Mouse (Mus musculus): ENCODE data around the gene Usp42. TPM values are rescaled to one million over a fixed set of nuclear protein-coding genes. Genes with fewer than 3 reads are reported as not detected.

The Usp42 gene
- total RNA-seq, 2 experiments from 2014 or later = 26.7 to 28.9 TPM

DNA sequence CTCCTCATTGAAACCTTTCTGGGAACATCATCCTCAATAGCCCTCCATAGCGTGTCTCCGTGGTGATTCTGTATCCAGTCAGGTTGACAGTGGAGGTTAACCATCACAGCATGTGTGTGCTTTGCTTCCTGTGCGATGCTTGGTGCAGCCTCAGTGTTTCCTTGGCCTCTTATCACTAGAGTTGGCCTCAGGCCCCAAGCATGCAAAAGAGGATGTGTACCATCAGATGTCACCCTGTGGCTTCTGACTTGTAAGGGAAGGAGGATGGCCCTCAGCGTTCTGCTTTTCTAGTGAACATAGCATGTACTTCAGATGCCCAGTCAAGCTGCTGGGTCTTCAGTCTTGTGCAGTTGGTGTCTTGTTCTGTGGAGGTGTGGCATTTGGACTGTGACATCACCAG, 33.6 kb downstream of the Usp42 start:
- DNase-seq (ENCODE audit: extremely low spot score in 1 of 2, low spot score in 2 of 2) = no peak
- intact Hi-C loops (cut with DNase I) = no loop called here

- DNase-seq (ENCODE audit: extremely low spot score in 1 of 2, low spot score in 2 of 2) = no peak
- intact Hi-C loops (cut with DNase I) = no loop called here
Measured at GRCm38 (mm10) chr5:143696323-143696722, 35.8 kb downstream of the Usp42 start.

GRCm38 (mm10) chr5:143690926-143691325, 41.2 kb downstream of the Usp42 start:
- DNase-seq (ENCODE audit: extremely low spot score in 1 of 2, low spot score in 2 of 2) = peak in 1 of 2 experiments; percentile 85
- intact Hi-C loops (cut with DNase I) = loop anchor here (5.0 kb wide), 1 partner anchor 59 kb away; no protein-coding TSS in a partner anchor

GRCm38 (mm10) chr5:143690392-143690791, 41.7 kb downstream of the Usp42 start:
- intact Hi-C loops (cut with DNase I) = loop anchor here (5.0 kb wide), 1 partner anchor 58 kb away; no protein-coding TSS in a partner anchor
- DNase-seq (ENCODE audit: extremely low spot score in 1 of 2, low spot score in 2 of 2) = no peak

- intact Hi-C loops (cut with DNase I) = no loop called here
- no peak for DNase-seq (ENCODE audit: extremely low spot score in 1 of 2, low spot score in 2 of 2)
Measured at GRCm38 (mm10) chr5:143687589-143687988, 44.5 kb downstream of the Usp42 start.

DNA sequence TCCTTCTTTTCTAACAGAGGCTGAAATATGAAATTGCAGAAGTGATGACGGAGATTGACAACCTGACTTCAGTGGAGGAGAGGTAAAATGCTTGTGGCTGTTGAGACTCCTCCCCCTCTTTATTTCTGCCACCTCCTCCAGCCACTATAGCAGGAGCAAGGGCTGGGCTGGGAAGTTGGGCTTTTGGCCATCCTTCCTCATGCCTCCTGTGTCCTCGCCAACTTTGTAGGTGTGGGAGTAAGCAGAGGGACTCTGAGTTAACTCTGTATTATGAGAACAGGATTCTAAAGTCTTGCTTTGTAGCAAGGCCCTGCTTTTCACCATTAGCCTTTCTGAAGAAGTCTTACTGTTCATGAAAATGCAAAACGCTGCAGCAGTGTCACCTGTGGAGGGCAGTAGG, 45.6 kb downstream of the Usp42 start:
- no peak for DNase-seq (ENCODE audit: extremely low spot score in 1 of 2, low spot score in 2 of 2)
- intact Hi-C loops (cut with DNase I) = no loop called here

- no peak for DNase-seq (ENCODE audit: extremely low spot score in 1 of 2, low spot score in 2 of 2)
- intact Hi-C loops (cut with DNase I) = no loop called here
Measured at GRCm38 (mm10) chr5:143684911-143685390, 47.1 kb downstream of the Usp42 start.

DNA sequence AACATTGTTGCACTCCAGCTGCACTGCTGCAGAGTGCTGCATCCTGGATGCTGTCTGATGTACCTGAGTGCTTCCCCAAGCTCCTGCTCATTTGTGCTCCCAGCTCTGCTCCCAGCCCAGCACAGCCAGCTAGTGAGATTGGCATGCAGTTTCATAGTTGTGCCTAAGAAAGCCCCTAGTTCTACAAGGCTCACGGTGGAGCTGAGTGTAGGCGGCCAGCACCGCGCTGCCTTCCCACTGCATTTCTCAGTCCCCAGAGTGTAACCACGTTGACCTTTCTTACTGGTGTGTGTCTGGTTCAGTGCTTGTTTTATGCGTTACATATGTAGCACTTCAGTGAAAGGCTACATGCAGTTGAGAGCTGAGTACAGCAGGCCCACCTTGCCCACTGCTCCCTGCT, 48.4 kb downstream of the Usp42 start:
- intact Hi-C loops (cut with DNase I) = no loop called here
- no peak for DNase-seq (ENCODE audit: extremely low spot score in 1 of 2, low spot score in 2 of 2)

- intact Hi-C loops (cut with DNase I) = no loop called here
- DNase-seq (ENCODE audit: extremely low spot score in 1 of 2, low spot score in 2 of 2) = no peak
Measured at GRCm38 (mm10) chr5:143679654-143680053, 52.4 kb downstream of the Usp42 start.

DNA sequence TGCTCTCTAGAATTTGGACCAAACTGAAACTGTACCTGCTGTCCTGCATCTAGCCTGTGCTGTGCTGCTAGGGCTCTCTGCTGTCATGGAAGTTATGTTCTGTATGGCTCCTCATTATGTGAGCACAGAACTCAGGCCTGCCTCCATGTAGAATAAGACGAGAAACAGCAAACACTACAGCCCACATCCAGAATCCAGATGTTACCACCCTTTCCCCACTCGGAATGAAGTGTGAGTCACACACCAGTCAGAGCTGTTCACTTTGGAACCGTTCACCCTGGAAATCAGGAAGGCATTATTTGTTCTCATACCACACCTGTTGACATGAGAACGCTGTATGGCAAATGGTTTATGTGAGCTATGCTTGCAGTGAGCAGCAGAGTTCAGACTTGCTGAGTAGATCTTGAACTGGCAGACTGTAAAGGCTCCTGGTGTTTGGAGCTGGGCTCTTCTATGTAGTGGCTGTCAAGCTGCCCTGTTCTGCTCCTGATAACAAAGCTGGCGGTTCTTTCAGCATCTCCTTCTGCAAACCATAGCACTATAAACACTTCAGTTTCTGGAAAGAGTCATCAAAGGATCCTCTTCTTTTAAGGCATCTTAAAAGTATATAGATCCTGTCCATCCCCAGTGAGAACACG, 53.3 kb downstream of the Usp42 start:
- intact Hi-C loops (cut with DNase I) = no loop called here

GRCm38 (mm10) chr5:143677363-143677762, 54.7 kb downstream of the Usp42 start:
- no peak for DNase-seq (ENCODE audit: extremely low spot score in 1 of 2, low spot score in 2 of 2)
- intact Hi-C loops (cut with DNase I) = no loop called here

More for the DNA sequence above, 53.3 kb downstream of the Usp42 start:
- DNase-seq (ENCODE audit: extremely low spot score in 1 of 2, low spot score in 2 of 2) = no peak

GRCm38 (mm10) chr5:143676218-143676985, 55.7 kb downstream of the Usp42 start:
- intact Hi-C loops (cut with DNase I) = no loop called here
- DNase-seq (ENCODE audit: extremely low spot score in 1 of 2, low spot score in 2 of 2) = no peak

GRCm38 (mm10) chr5:143674576-143674975, 57.5 kb downstream of the Usp42 start:
- intact Hi-C loops (cut with DNase I) = no loop called here
- no peak for DNase-seq (ENCODE audit: extremely low spot score in 1 of 2, low spot score in 2 of 2)

GRCm38 (mm10) chr5:143670740-143671415, 61.2 kb downstream of the Usp42 start:
- intact Hi-C loops (cut with DNase I) = no loop called here
- DNase-seq (ENCODE audit: extremely low spot score in 1 of 2, low spot score in 2 of 2) = no peak

- intact Hi-C loops (cut with DNase I) = no loop called here
- no peak for DNase-seq (ENCODE audit: extremely low spot score in 1 of 2, low spot score in 2 of 2)
Measured at GRCm38 (mm10) chr5:143669839-143670238, 62.2 kb downstream of the Usp42 start.

DNA sequence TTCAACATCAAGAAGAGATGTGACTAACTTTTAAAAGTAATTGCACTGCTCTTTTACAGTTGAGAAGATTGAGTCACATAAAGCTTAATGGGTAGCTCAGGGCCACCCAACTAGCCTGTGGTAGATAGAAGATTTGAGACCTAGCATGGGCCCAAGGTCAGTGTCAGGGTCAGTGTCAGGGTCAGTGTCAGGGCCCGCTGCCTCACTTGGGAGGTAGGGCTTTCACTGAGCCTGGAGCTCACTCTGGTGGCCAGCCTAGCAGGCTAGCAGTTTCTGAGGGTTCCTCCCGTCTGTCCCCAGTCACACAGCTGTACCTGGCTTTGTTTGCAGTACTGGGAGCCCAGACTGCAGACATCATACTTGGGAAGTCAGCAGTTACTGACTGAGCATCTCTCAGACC, 62.7 kb downstream of the Usp42 start:
- intact Hi-C loops (cut with DNase I) = no loop called here
- no peak for DNase-seq (ENCODE audit: extremely low spot score in 1 of 2, low spot score in 2 of 2)

GRCm38 (mm10) chr5:143668884-143669283, 63.2 kb downstream of the Usp42 start:
- intact Hi-C loops (cut with DNase I) = no loop called here
- DNase-seq (ENCODE audit: extremely low spot score in 1 of 2, low spot score in 2 of 2) = no peak

DNA sequence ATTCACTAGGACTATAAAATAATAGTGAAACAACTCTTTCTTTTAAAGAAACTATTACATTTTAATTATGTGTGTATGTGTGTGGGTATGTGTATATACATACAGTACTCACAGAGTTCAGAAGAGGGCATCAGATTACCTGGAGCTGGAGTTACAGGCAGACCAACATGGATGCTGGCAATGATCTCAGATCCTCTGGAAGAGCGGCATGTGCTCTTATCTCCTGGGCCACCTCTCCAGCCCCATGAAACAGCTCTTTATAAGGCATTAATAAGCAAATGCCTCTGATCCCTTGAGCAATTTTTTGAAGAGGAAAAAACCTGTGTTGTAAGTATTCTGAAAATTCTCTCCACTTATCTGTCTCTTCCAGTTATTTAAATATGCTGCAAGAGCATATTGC, 66.1 kb downstream of the Usp42 start:
- intact Hi-C loops (cut with DNase I) = no loop called here
- no peak for DNase-seq (ENCODE audit: extremely low spot score in 1 of 2, low spot score in 2 of 2)

DNA sequence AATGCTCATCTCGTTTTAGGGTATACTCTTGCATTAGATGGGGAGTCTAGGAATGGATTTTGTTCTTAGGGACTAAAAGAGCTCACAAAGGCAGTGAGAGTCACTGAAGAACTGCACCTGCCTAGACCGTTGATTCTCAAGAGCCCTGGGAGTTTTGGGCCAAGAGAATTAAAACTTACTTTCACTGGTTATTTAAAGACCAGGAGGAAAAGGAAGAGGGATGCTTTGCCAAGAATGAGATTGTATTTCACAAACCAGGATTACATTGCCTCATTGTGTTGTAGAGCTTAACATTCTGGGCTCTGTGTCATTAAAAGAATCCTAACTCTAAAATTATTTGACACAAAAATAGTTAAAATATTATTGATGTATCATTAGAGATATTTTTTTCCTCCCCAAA, 66.5 kb downstream of the Usp42 start:
- intact Hi-C loops (cut with DNase I) = no loop called here
- DNase-seq (ENCODE audit: extremely low spot score in 1 of 2, low spot score in 2 of 2) = no peak
